Mouse (Mus musculus): ENCODE data around the gene Gm382. TPM values are rescaled to one million over a fixed set of nuclear protein-coding genes. Genes with fewer than 3 reads are reported as not detected.

Gm382 gene
- not detected for total RNA-seq (2023)

DNA sequence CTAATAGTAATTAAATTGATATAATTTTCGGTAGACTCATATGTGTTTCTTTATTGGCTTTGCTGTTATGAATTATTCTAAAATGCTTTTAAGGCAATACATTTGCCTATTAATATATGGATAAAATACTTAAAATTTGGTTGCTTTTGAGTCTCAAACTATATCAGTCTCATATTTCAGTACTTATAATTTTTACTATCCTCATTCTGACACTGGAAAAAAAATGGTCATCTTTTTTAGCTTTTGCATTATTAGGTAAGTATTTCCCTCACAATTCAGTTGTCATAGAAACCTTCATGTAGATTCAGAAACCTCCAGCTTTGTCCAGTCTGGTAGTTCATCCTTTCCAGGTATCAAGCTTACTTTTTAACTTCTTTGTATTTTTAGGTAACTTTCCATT is at the start of gene Gm382:
Gene Gm382, plus strand, starts transcription at position 301 of the 400 bp plus-strand sequence.

Other genes starting within 250 kb of the Gm382 start
- not detected for gene 4932411N23Rik, start 224.1 kb upstream of the Gm382 start, total RNA-seq (2023)